Mouse (Mus musculus): ENCODE measurements around the gene Rtn3. TPM values are rescaled to one million over a fixed set of nuclear protein-coding genes. Genes with fewer than 3 reads are reported as not detected.

Gene Rtn3
- 121 and 206 TPM in 2 replicates for polyA plus RNA-seq (2012; rRNA removed; ENCODE audit: low replicate concordance)

DNA sequence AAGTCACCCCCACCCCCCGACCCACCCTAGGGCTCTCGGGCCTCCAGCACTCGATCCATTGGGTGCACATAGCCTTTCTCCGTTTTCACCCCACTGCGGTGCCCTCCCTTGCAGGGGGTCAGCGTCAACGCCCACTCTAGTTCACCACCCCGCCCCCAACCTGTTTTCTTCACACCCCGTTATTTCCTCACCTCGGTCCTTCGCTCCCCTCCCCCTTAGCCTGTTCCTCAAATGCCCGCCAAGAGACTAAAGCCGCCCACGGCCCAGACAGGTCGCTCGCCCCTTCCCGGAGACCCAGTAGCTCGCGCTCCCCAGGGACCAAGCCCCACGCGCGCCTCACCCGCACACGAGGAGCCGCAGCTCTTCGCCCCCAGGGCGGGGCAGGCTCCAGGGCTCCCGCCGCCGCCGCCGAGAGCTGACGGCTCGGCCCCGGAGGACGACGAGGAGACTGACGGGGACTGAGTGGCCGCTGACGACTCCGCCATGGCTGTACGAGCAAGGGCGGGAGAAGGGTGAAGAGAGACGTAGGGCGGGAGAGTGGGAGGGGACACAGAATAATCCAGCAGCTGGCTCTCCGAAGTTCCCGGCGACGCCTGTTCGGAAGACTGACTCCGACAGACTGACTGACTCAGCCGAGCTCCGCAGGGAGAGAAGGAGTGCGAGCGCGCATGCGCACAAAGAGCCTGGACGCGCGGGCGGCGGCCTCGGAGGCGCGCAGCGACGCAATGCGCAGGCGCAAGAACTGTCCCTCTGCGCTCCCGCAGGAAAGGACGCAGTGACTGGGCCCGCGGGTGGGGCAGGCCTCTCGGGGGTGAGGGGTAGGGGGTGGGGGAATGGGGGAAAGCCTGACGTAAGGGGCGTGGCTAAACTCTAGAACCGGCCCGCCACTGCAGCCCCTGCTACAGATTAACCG, at the start of gene Rtn3:
Rtn3 (minus strand) TSS at position 683 of the 913 bp plus-strand sequence.

GRCm38 (mm10) chr19:7493352-7494186, 10.5 kb upstream of the Rtn3 start, which contains the start of gene Atl3:
Gene Atl3, plus strand, starts transcription at chr19:7494040.

GRCm38 (mm10) chr19:7416834-7417735, 66.0 kb downstream of the Rtn3 start, which contains the start of gene 2700081O15Rik:
Gene 2700081O15Rik, plus strand, starts transcription at chr19:7417625.

DNA sequence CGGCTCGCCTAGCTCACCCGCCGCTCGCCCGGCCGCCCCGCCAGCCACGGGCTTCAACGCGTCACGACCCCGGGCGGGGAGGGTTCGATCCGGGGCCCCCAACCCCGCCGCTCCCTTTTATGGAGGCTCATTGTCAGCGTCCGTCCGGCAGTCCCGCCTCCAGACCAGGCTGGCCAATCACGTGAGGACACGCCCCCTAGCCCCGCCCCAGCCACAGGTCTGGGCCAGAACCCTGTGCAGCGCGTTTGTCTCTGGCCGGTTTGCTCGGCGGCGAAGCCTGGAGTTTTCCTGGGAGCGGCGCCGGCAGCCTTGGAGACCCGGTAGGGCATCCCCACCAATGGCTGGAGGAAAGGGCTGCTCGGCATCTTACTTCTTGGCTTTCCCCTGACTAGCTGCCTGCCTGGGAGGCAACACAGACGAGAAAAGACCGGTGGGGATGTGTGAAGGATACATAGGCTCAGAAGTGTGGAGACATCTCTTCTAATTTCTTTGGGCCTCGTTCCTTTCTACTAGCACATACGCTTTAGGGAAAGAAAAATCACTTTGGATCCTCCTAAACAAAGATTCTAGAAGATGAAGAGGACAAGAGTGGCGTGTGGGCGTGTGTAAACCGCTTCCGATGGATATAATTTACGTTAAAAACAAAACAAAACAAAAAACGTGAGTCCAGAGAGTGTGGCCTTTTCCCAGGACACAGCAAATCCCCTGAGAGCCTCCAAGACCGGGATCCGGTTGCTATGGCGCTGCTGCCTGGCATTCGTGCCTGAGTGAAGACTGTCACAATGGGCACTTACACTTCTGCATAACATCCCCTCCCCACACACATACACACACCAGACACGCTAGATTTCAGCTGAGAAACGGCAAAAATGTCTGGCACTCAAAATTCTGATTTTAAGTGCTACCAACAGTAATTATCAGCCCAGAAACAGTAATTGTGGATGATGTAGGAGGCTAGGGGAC, 99.9 kb downstream of the Rtn3 start, which contains the start of gene Spindoc:
Spindoc (minus strand) TSS at position 92 of the 963 bp plus-strand sequence.

Other genes with a start within 250 kb of the Rtn3 start
- 22.4 and 33.9 TPM in 2 replicates for gene Naa40, start 242.1 kb downstream of the Rtn3 start, polyA plus RNA-seq (2012; rRNA removed; ENCODE audit: low replicate concordance)
- 13.1 and 16.7 TPM in 2 replicates for gene Rcor2, start 216.0 kb downstream of the Rtn3 start, polyA plus RNA-seq (2012; rRNA removed; ENCODE audit: low replicate concordance)
- gene Mark2, start 141.4 kb downstream of the Rtn3 start, polyA plus RNA-seq (2012; rRNA removed; ENCODE audit: low replicate concordance) = 58.0 and 85.6 TPM in 2 replicates
- gene Spindoc, start 100.3 kb downstream of the Rtn3 start, polyA plus RNA-seq (2012; rRNA removed; ENCODE audit: low replicate concordance) = 17.4 and 27.2 TPM in 2 replicates
- gene 2700081O15Rik, start 65.7 kb downstream of the Rtn3 start, polyA plus RNA-seq (2012; rRNA removed; ENCODE audit: low replicate concordance) = 38.2 and 70.4 TPM in 2 replicates
- gene Atl3, start 10.8 kb upstream of the Rtn3 start, polyA plus RNA-seq (2012; rRNA removed; ENCODE audit: low replicate concordance) = 40.7 and 44.2 TPM in 2 replicates
- gene Pla2g16, start 74.2 kb upstream of the Rtn3 start, polyA plus RNA-seq (2012; rRNA removed; ENCODE audit: low replicate concordance) = 90.9 and 381 TPM in 2 replicates
- gene Lgals12, start 123.9 kb upstream of the Rtn3 start, polyA plus RNA-seq (2012; rRNA removed; ENCODE audit: low replicate concordance) = 57.4 and 110 TPM in 2 replicates
- gene Hrasls5, start 129.3 kb upstream of the Rtn3 start, polyA plus RNA-seq (2012; rRNA removed; ENCODE audit: low replicate concordance) = 0.24 and 0.56 TPM in 2 replicates
- not detected in 2 replicates for gene Slc22a19, start 228.0 kb upstream of the Rtn3 start, polyA plus RNA-seq (2012; rRNA removed; ENCODE audit: low replicate concordance)

Data from subcutaneous adipose tissue, adult 2 months (tissue).